Mouse (Mus musculus) lung, postnatal 25 days (tissue): ENCODE data around the gene Dirc2.

Experiments
- DNase-seq: peaks from one replicate; pipeline ENCODE4 v3.0.0; 2022; ENCODE audit warnings: low spot score

Gene Dirc2

GRCm38 (mm10) chr16:35772598-35772997, 3.4 kb upstream of the Dirc2 start:
- DNase-seq = no peak

- no peak for DNase-seq
These were observed 2.5 kb upstream of the Dirc2 start for GRCm38 (mm10) chr16:35771606-35772005.

GRCm38 (mm10) chr16:35771141-35771540, 2.0 kb upstream of the Dirc2 start:
- DNase-seq = no peak

GRCm38 (mm10) chr16:35769878-35770657, 912 bp upstream of the Dirc2 start, which contains the start of gene Hspbap1:
Gene Hspbap1 (plus strand): TSS chr16:35770375.
- DNase-seq = peak; percentile 92

GRCm38 (mm10) chr16:35768469-35768784, 729 bp downstream of the Dirc2 start:
- no peak for DNase-seq

- DNase-seq = no peak
These were observed 2.8 kb downstream of the Dirc2 start for GRCm38 (mm10) chr16:35766366-35766765.

DNA sequence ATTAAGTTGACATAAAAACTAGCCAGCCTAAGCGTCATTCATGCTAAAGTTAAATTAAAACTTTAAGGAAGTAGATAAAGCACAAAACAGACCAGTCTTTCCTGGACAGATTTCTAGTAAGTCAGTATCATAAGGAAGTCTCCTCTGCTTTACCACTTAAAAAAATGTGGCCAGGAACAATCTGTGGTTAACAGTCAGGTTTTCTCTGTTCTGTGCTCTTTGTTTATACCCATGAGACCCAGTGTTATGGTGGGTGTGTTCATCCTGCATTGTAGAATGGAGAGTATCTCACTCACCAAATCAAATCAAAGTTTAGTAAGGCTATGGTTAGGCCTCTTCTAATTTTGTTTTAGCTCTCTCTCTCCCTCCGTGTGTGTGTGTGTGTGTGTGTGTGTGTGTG, 3.7 kb downstream of the Dirc2 start:
- DNase-seq = peak; percentile 34

GRCm38 (mm10) chr16:35764941-35765340, 4.2 kb downstream of the Dirc2 start:
- DNase-seq = no peak

DNA sequence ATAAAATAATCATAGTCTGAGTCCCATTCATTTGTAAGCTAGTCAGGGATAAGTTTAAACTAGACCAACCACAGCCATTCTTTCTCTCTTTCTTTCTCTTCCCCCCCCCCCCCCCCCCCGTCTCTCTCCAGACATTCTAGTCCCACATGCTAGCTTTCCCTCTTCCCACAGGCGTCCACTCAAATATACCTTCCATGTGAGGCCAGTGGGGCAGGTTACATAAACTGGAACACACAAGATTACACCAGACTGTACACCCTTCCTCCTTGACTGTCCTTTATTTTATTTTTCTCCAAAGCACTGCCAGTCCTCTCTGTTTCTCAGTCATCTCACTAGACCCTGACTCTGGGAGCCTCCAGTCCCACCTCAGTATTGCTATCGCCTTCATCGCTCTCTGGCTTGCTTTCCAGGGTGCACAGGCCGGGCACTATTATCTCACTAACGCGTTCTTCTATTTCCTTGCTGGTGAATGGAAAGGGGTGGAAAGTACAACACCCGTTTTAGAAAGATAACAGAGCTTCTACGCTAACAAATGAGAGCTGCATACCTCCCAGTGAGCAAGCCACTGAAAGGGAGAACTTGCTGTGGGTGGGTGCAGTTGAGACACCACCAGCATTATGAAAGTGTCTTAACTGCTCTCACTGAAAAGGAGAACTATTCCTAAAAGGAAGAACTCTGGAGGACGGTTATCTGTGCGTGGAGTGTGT, 5.4 kb downstream of the Dirc2 start:
- no peak for DNase-seq

DNA sequence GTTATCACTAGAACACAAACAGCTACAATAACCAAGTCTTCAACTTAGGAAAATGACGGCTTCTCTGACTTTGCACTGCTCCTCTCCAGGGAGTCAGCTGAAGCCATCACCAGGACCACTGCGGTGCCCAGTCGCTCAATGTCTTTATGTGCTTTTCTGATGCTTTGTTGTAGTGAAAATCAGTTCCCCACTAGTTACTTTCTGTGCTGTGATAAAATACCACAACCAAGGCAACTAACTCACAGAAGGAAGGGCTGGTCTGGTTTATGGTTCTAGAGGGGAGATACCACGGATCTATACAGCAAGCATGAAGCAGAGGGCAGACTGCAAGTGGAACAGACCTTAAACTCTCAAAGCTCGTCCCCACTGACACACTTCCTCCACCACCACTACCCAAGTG, 9.8 kb downstream of the Dirc2 start:
- no peak for DNase-seq

DNA sequence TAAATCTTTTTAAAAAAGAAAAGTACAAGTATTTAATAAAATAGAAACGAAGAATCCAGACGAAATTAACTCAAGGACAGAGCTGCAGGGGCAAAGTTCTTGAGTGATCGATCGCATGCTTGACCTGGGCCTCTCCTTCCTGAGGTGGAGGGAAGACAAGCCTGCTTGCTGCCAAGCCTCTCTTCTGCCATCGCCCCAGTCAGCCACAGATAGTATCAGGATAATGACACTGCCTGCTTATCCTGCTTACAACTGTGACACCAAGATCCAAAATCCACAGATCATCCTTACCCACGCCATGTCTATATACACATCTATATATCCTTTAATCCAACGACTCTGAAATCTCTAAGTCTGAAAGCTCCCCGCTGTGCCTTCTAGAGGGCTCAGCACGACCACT, 12.5 kb downstream of the Dirc2 start:
- no peak for DNase-seq

GRCm38 (mm10) chr16:35755502-35756334, 13.4 kb downstream of the Dirc2 start:
- no peak for DNase-seq

DNA sequence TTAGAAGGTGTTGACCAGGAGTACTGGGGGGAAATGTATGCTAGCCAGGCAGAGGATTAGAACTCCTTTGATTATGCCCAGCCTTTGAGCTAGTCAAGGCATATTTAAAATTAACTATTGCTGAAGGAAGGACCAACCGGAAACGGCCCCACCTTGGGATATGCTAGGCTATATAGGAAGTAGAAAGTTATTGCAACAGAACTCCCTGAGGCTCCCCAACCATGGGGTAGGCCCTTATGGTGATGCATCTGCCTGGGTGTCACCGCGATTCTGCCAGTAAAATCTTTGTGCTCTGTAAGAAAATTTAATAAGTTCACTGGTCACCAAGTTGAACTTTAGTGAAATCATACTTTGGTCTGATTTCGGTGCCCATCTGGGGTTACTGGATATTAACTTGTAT, 15.2 kb downstream of the Dirc2 start:
- no peak for DNase-seq

DNA sequence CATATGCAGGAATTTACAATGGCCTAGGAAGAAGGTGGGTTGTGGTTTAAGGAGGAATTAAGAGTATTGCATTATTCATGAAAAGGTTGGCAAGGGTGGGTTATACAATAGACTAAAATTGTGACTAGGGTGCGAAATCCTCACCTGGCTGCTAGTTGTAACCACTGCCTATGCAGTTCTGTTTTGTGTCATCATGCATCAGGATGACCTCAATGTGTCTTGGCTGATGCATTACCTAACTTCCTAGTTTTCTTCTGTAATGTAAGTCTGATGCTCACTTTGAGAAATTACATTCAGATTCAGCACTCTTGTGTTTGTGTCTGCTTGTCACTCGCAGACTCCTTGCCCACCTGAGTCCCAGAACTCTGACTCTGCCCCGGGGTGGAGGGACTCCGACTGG, 17.3 kb downstream of the Dirc2 start:
- no peak for DNase-seq

- DNase-seq = no peak
These were observed 19.8 kb downstream of the Dirc2 start for GRCm38 (mm10) chr16:35749385-35749784.

DNA sequence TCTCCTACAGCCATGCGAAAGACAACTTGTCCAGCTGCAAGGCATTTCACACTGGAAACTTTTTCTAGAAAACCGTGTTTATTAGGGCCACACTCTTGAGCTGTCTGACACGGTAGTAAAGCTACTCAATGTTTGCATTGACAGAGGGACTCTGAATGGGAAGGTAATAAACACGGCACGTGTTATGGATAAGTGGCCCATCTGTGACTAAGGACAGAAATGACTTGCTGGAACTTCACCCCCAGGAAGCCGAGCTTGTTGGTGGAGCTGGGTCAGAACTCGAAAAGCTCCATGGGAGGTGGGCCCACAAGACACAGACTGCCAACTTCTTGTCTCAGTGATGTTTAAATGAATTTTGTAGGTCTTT, 20.9 kb downstream of the Dirc2 start:
- DNase-seq = no peak

DNA sequence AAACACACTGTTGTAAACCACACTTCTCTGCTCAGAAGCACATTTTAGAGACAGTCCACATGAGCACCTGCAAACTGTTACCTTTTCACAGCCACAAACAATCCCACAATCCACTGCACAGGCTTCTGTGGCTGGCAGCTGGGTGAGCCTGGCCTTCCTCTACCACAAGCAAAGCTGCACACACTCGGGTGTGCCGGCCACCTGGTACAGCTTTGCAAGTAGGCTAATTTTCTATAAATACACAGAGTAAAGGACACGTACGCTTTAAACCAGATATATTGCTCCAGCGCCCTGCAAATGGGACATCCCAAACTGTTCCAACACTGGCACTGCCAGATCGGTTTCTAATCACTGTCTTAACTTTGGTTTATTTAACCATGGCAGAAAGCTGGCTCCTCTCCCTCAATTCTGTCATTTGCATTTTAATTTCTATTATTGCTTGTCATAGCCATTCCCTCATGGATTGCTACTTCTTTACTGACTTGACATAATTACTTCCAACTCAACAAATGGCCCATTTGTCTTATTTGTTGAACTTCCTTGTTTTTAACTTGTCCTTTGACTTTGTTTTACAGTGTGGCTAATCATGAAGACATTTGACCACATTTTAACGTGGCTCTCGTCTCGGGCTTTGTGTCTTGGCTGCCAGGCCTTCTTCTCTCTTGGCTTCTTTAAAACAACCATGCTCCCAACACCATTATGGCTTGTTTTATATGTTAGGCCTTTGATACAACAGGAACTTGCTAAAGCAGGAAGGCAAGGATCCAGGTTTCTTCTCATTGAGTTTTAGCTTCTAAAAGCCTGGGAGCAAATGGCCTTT, 21.5 kb downstream of the Dirc2 start:
- DNase-seq = no peak

GRCm38 (mm10) chr16:35742251-35742937, 26.8 kb downstream of the Dirc2 start:
- peak; percentile 28 for DNase-seq

GRCm38 (mm10) chr16:35741621-35742020, 27.5 kb downstream of the Dirc2 start:
- no peak for DNase-seq

DNA sequence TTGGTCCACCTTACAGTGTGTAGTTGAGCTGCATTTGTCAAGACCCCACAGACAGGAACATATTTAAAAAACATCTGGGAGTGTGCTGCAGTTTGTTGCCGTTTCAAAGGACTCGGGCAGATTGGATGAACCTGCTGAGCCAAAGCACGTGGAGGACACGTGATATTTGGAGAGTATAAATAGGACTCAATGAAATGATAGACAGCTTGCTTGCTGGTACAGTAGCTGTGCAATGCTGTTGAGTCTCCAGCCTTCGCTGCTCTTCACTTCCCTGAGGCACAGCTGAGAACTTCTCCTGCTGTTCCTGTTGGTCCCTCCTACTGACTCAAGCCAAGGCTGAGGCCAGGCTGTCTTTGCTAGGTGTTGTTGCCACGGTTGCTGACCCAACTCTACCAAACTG, 28.2 kb downstream of the Dirc2 start:
- no peak for DNase-seq

DNA sequence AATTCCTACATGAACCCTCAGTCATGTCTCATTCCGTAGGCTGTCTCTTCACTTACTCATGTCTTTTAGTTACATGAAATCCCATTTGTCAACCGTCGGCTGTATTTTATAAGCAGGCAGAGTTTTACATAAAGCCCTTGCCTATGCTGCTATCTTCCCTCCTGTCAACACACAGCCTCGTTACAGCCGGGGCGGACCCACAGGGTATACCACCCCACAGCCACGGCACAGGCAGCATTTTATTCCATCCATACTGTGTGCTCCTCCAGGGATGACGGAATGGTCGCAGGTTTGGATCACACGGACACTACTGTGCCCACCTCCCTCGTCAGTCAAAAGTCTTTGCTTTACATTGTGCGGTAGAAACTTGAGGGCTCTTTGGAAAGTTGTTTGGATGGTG, 28.8 kb downstream of the Dirc2 start:
- no peak for DNase-seq
